Mouse (Mus musculus) MEL (cell line): ENCODE measurements around the gene Vmn1r180.

ENCODE experiments used
- BHLHE40 ChIP-seq: IDR thresholded peaks from 2 replicates; pipeline ENCODE4 v1.6.1; 2012; ENCODE audit warnings: low read depth, mild to moderate bottlenecking, inconsistent platforms, low read length, improper control_type of control experiment, borderline replicate concordance
- GATA1 ChIP-seq: IDR thresholded peaks from 2 replicates; pipeline ENCODE4 v1.6.1; 2011; ENCODE audit warnings: low read depth, low read length, improper control_type of control experiment
- HCFC1 ChIP-seq: IDR thresholded peaks from 2 replicates; pipeline ENCODE4 v1.6.1; 2012; ENCODE audit warnings: low read depth, mild to moderate bottlenecking, inconsistent platforms, low read length, improper control_type of control experiment, moderate library complexity
- SMC3 ChIP-seq: IDR thresholded peaks from 2 replicates; pipeline ENCODE4 v1.6.1; 2011; ENCODE audit warnings: low read depth, low read length, improper control_type of control experiment

DNA sequence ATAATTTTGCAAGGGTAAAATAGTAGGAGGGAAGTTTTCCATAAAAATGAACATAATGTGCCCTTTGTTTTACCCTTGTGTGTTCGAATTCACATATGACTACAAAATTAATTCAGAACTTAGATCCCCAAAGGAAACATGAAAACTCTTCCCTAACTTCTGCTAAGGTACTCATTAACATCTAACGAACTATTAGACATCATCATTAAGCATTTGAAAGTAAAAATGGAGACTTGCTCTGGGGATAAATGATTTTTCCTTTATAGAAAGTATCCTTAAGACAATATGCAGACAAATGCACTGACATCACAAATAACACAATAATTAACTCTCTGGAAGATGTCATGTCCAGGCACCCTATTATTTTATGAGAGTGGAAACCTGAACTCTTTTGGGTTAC, 23.8 kb upstream of the Vmn1r180 start, which contains the start of gene Vmn1r179:
- TF ChIP-seq GATA1 = no peak
- TF ChIP-seq BHLHE40 = no peak
- no peak for TF ChIP-seq HCFC1
- no peak for TF ChIP-seq SMC3
